Mouse (Mus musculus) embryonic facial prominence, embryonic 11.5 days (tissue): ENCODE results near the gene Polr2a. TPM values are rescaled to one million over a fixed set of nuclear protein-coding genes. Genes with fewer than 3 reads are reported as not detected.
"Not testable (repeated sequence)": the region's sequence is repeated elsewhere in the genome, so short reads cannot be mapped to it uniquely, and the experiment has no call there.

Source experiments
- ATAC-seq: fragments of 200-750 bp; cut with Nextera tagmentation; replicated peaks from 2 replicates; pipeline ENCODE4 v1.8.0; 2017; ENCODE audit warnings: low read depth; ENCODE audit not compliant: insufficient number of reproducible peaks, low FRiP score, low TSS enrichment
- DNase-seq: peaks from one replicate; pipeline ENCODE4 v3.0.0-alpha.2; 2015; ENCODE audit warnings: low spot score
- H3K27ac ChIP-seq: fragments of 300-500 bp; sonication (generic); replicated peaks from 2 replicates; pipeline ENCODE4 v1.5.1; 2014; ENCODE audit warnings: mild to moderate bottlenecking, low read depth, low read length, control low read depth
- H3K27me3 ChIP-seq: fragments of 300-500 bp; sonication (generic); 2 replicates; pipeline ENCODE4 v1.6.1; 2014; ENCODE audit warnings: mild to moderate bottlenecking, low read length, moderate library complexity, mixed read lengths; ENCODE audit not compliant: control insufficient read depth, insufficient read depth
- H3K36me3 ChIP-seq: fragments of 300-500 bp; sonication (generic); replicated peaks from 2 replicates; pipeline ENCODE4 v1.6.1; 2014; ENCODE audit warnings: low read depth, mild to moderate bottlenecking, low read length, moderate library complexity, mixed read lengths; ENCODE audit not compliant: control insufficient read depth, insufficient read depth
- H3K4me1 ChIP-seq: fragments of 300-500 bp; sonication (generic); 2 replicates; pipeline ENCODE4 v1.6.1; 2014; ENCODE audit warnings: low read length, mixed read lengths; ENCODE audit not compliant: control insufficient read depth, insufficient read depth
- H3K4me2 ChIP-seq: fragments of 300-500 bp; sonication (generic); 2 replicates; pipeline ENCODE4 v1.6.1; 2014; ENCODE audit warnings: low read depth, mild to moderate bottlenecking, control low read depth, low read length, moderate library complexity
- H3K4me3 ChIP-seq: fragments of 300-500 bp; sonication (generic); 2 replicates; pipeline ENCODE4 v1.5.1; 2014; ENCODE audit warnings: low read depth, low read length, control low read depth
- H3K9ac ChIP-seq: fragments of 300-500 bp; sonication (generic); replicated peaks from 2 replicates; pipeline ENCODE4 v1.6.1; 2014; ENCODE audit warnings: mild to moderate bottlenecking, control low read depth, low read length
- H3K9me3 ChIP-seq: fragments of 300-500 bp; sonication (generic); replicated peaks from 2 replicates; pipeline ENCODE4 v1.6.1; 2016; ENCODE audit warnings: mild to moderate bottlenecking, low read length, inconsistent platforms, mixed read lengths; ENCODE audit not compliant: control insufficient read depth
- WGBS: fragments of 180-500 bp; shearing (Covaris S2); extraction: QIAGEN DNeasy Blood & Tissue Kit; methylation state at CpG from one replicate; pipeline ENCODE4 v1.1.7; 2014; 5-methylcytosine and 5-hydroxymethylcytosine counted together
- polyA plus RNA-seq: library from polyadenylated mRNA; unstranded; fragments of >200 nt; fragmentation: Nextera tagmentation; extraction: Ambion mirVana; gene quantifications from 2 replicates; pipeline ENCODE4 v1.2.1, GENCODE M21; 2014

Polr2a gene
- polyA plus RNA-seq, 1 experiment from 2014 or later, result 51.4 TPM

GRCm38 (mm10) chr11:69758090-69758456 is 364 bp downstream of the Polr2a start:
- Histone ChIP-seq H3K27me3 (no peaks in the 10 kb centered on the region), H3K4me1 (peaks cover 4% of the 10 kb centered on the region), H3K4me3 (peak overlapping the region; percentile 53), H3K4me2 (peak overlapping the region; percentile 53), H3K36me3 (no peaks in the 10 kb centered on the region), H3K27ac (peak overlapping the region; percentile 97), H3K9ac (peak overlapping the region; percentile 79), H3K9me3 (no peaks in the 10 kb centered on the region)
- DNase-seq, result peak; percentile 96
- 0% methylated on average over 23 of the region's 26 CpGs for WGBS
- peak; percentile 86 for ATAC-seq

GRCm38 (mm10) chr11:69757303-69758089 is 941 bp downstream of the Polr2a start:
- Histone ChIP-seq H3K4me3 (peak overlapping the region; percentile 53), H3K36me3 (no peaks in the 10 kb centered on the region), H3K9ac (peak overlapping the region; percentile 79), H3K4me2 (peak overlapping the region; percentile 53), H3K4me1 (peaks cover 4% of the 10 kb centered on the region), H3K27ac (0 out of 2 replicates have a peak overlapping the region, but pooled peaks have one; percentile 7), H3K9me3 (no peaks in the 10 kb centered on the region), H3K27me3 (no peaks in the 10 kb centered on the region)
- ATAC-seq, result no peak
- DNase-seq, result no peak
- 48% methylated on average over 9 of the region's 9 CpGs for WGBS

- Histone ChIP-seq H3K4me2 (no peak overlapping the region), H3K27ac (no peak overlapping the region), H3K36me3 (no peaks in the 10 kb centered on the region), H3K4me1 (no peaks in the 10 kb centered on the region), H3K9ac (no peak overlapping the region), H3K9me3 (no peaks in the 10 kb centered on the region), H3K27me3 (no peaks in the 10 kb centered on the region), H3K4me3 (no peak overlapping the region)
- ATAC-seq (no peak), DNase-seq (peak; percentile 71)
- WGBS, result 65% methylated on average over 3 of the region's 3 CpGs
Observed at GRCm38 (mm10) chr11:69754701-69755100, 3.7 kb downstream of the Polr2a start.

GRCm38 (mm10) chr11:69754233-69754632 is 4.2 kb downstream of the Polr2a start:
- Histone ChIP-seq H3K9me3 (no peaks in the 10 kb centered on the region), H3K27ac (no peak overlapping the region), H3K36me3 (no peaks in the 10 kb centered on the region), H3K9ac (no peak overlapping the region), H3K4me3 (no peak overlapping the region), H3K27me3 (no peaks in the 10 kb centered on the region), H3K4me2 (no peak overlapping the region), H3K4me1 (no peaks in the 10 kb centered on the region)
- WGBS, result 92% methylated on average over 5 of the region's 5 CpGs
- no peak for ATAC-seq
- DNase-seq, result no peak

GRCm38 (mm10) chr11:69752686-69753085 is 5.8 kb downstream of the Polr2a start:
- no peak overlapping the region for H3K27ac ChIP-seq

GRCm38 (mm10) chr11:69751635-69752034 is 6.8 kb downstream of the Polr2a start:
- no peak for ATAC-seq
- H3K4me2 ChIP-seq, result no peak overlapping the region
- H3K4me1 ChIP-seq, result no peaks in the 10 kb centered on the region
- DNase-seq, result no peak
- 85% methylated on average over 3 of the region's 3 CpGs for WGBS
- no peak overlapping the region for H3K4me3 ChIP-seq
- H3K27ac ChIP-seq, result no peak overlapping the region
- no peaks in the 10 kb centered on the region for H3K27me3 ChIP-seq
- H3K9me3 ChIP-seq, result no peaks in the 10 kb centered on the region
- H3K36me3 ChIP-seq, result peaks cover 6% of the 10 kb centered on the region
- H3K9ac ChIP-seq, result no peak overlapping the region

More at GRCm38 (mm10) chr11:69752686-69753085, 5.8 kb downstream of the Polr2a start:
- H3K27me3 ChIP-seq, result no peaks in the 10 kb centered on the region
- H3K4me1 ChIP-seq, result no peaks in the 10 kb centered on the region
- H3K36me3 ChIP-seq, result peaks cover 2% of the 10 kb centered on the region; the same call in 1 of the 2 replicates
- DNase-seq (no peak), ATAC-seq (no peak)
- H3K4me3 ChIP-seq, result no peak overlapping the region
- no peak overlapping the region for H3K9ac ChIP-seq
- no peaks in the 10 kb centered on the region for H3K9me3 ChIP-seq
- H3K4me2 ChIP-seq, result no peak overlapping the region

GRCm38 (mm10) chr11:69731408-69731807 is 27.0 kb downstream of the Polr2a start:
- not testable (repeated sequence) for H3K9me3 ChIP-seq, H3K4me1 ChIP-seq, DNase-seq, H3K9ac ChIP-seq, H3K27me3 ChIP-seq, H3K4me3 ChIP-seq, ATAC-seq, H3K4me2 ChIP-seq, H3K27ac ChIP-seq
- H3K36me3 ChIP-seq, result peaks cover 24% of the 10 kb centered on the region
- WGBS, result 81% methylated on average over 3 of the region's 3 CpGs

GRCm38 (mm10) chr11:69729063-69729462 is 29.4 kb downstream of the Polr2a start:
- 21% methylated on average over 3 of the region's 3 CpGs for WGBS

More at GRCm38 (mm10) chr11:69729063-69729462, 29.4 kb downstream of the Polr2a start:
- Histone ChIP-seq H3K9me3 (no peaks in the 10 kb centered on the region), H3K27me3 (no peaks in the 10 kb centered on the region), H3K4me2 (no peak overlapping the region), H3K9ac (no peak overlapping the region), H3K4me1 (no peaks in the 10 kb centered on the region), H3K27ac (no peak overlapping the region), H3K36me3 (peaks cover 2% of the 10 kb centered on the region), H3K4me3 (no peak overlapping the region)
- DNase-seq (peak; percentile 69), ATAC-seq (no peak)
